Mouse (Mus musculus): Measurements from ENCODE around the gene Scrn2. TPM values are rescaled to one million over a fixed set of nuclear protein-coding genes. Genes with fewer than 3 reads are reported as not detected.
A peak's percentile ranks its signal among the peaks of the same experiment; 100 is the strongest.

Scrn2 gene
- polyA plus RNA-seq, 1 experiment from 2014 or later, result 23.0 TPM

GRCm38 (mm10) chr11:97041022-97041899 is 11.5 kb downstream of the Scrn2 start, which contains the start of the genes Lrrc46 and Mrpl10:
Lrrc46 (minus strand) TSS chr11:97041407.
Mrpl10 (plus strand) TSS chr11:97041560.
- H3K36me3 ChIP-seq (ENCODE audit: poor library complexity, severe bottlenecking), result peaks cover 20% of the 10 kb centered on the region
- WGBS, result under 1% methylated on average over 40 of the region's 48 CpGs
- peak within 1 kb of the TSS; percentile 85 for H3K9ac ChIP-seq

DNA sequence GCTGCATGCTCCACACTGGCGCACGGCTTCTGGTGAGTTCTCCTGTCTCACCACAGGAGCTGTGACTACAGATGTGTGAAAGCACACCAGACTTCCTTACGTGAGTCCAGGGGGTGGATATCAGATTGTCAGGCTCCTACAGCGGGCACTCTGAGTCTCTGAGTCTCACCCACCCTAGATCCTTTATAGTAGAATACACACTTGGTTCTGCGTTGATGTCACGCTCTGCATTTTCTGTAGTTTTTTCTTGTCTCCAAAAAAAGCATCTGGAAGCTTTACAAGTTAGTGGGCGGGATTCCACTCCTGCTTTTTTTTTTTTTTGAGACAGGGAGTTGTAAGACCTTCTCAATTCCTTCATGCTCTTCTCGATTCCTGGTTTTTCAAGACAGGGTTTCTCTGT is 15.2 kb downstream of the Scrn2 start:
- H3K4me1 ChIP-seq, result peaks cover 11% of the 10 kb centered on the region
- H3K27me3 ChIP-seq, result no peaks in the 10 kb centered on the region
- no peak overlapping the region for H3K9ac ChIP-seq
- no peak overlapping the region for H3K4me3 ChIP-seq
- no peak for ATAC-seq
- H3K36me3 ChIP-seq (ENCODE audit: poor library complexity, severe bottlenecking), result peaks cover 45% of the 10 kb centered on the region
- no peak overlapping the region for H3K27ac ChIP-seq
- no peak overlapping the region for H3K4me2 ChIP-seq
- WGBS, result 94% methylated on average over 8 of the region's 8 CpGs
- H3K9me3 ChIP-seq (replicated peaks), result no peaks in the 10 kb centered on the region

More at GRCm38 (mm10) chr11:97041022-97041899, 11.5 kb downstream of the Scrn2 start, which contains the start of the genes Lrrc46 and Mrpl10:
- ATAC-seq, result peak; percentile 93
- no peaks in the 10 kb centered on the region for H3K9me3 ChIP-seq (replicated peaks)
- H3K4me1 ChIP-seq, result peaks cover 11% of the 10 kb centered on the region
- peak within 1 kb of the TSS; percentile 75 for H3K4me2 ChIP-seq
- H3K4me3 ChIP-seq, result peak within 1 kb of the TSS; percentile 70
- no peaks in the 10 kb centered on the region for H3K27me3 ChIP-seq
- peak within 1 kb of the TSS; percentile 62; the same call in 1 of the 2 replicates for H3K27ac ChIP-seq

- no peak overlapping the region for H3K4me3 ChIP-seq
- no peaks in the 10 kb centered on the region for H3K27me3 ChIP-seq
- no peak for ATAC-seq
- no peak overlapping the region for H3K27ac ChIP-seq
- H3K9me3 ChIP-seq (replicated peaks), result no peaks in the 10 kb centered on the region
- 78% methylated on average over 7 of the region's 7 CpGs for WGBS
- no peak overlapping the region for H3K4me2 ChIP-seq
- peaks cover 45% of the 10 kb centered on the region for H3K36me3 ChIP-seq (ENCODE audit: poor library complexity, severe bottlenecking)
- H3K9ac ChIP-seq, result no peak overlapping the region
- H3K4me1 ChIP-seq, result peaks cover 17% of the 10 kb centered on the region
These were observed 16.1 kb downstream of the Scrn2 start for GRCm38 (mm10) chr11:97045861-97046260.

DNA sequence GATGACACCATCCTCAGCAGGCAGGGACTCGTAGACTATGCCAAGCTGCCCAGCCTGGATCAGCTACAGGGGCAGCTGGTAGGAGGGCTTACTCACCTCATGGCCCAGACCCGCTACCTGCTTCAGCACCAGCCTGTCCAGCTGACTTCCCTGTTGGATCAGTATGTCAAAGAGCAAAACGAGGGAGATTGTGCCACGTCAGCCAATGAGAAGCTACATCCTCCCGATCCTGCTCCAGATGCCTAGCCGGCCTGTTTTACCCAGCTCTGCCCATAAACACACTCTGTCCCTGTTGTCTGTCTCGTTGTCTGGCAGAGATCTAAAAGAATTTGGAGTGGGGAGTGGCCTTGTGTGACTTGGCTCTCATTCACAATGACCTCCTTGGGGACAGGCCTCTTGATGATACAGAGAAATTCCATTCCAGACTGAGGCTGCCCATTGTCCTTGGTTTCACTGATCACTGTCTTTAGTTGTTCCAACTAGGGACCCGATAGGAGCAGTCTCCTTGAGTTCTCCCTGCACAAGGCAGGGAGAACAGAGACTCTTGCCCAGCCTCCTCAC is 18.4 kb downstream of the Scrn2 start:
- Histone ChIP-seq H3K27me3 (no peaks in the 10 kb centered on the region), H3K27ac (no peak overlapping the region), H3K4me3 (no peak overlapping the region), H3K9me3 (replicated peaks) (no peaks in the 10 kb centered on the region), H3K9ac (no peak overlapping the region), H3K36me3 (ENCODE audit: poor library complexity, severe bottlenecking) (peaks cover 54% of the 10 kb centered on the region), H3K4me1 (peaks cover 26% of the 10 kb centered on the region), H3K4me2 (no peak overlapping the region)
- ATAC-seq, result no peak
- whole genome bisulfite sequencing, result 87% methylated on average over 8 of the region's 8 CpGs

DNA sequence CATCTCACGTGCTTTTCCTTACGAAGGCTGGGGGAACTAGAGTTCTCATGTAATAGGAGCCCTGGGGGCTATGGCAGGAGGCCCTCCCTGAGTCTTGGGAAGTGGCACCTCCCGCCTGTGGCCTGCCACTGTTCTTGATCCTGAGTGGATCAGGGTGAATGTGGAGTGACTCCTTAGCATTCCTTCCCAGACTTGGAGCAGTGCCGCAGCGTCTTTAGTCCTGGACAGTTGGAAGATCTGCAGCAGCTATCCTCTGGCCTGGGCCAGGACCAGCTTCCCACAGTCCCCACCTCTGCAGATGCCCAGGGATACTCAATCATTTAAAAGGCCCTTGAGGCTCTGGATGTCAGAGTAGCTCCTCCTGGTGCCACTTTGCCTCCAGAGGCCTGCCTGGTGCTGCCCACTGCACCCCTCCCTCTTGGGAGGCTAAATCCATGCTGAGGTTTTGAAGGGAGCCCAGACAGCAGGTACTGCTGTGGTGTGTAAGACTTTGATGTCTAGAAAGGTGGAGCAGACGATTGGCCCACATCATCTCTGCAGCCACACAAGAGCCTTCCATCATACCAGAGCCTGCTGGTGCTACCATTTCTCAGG is 19.9 kb downstream of the Scrn2 start:
- Histone ChIP-seq H3K4me2 (no peak overlapping the region), H3K27ac (peak overlapping the region; percentile 51; the same call in 1 of the 2 replicates), H3K4me3 (no peak overlapping the region), H3K4me1 (peaks cover 26% of the 10 kb centered on the region), H3K9me3 (replicated peaks) (no peaks in the 10 kb centered on the region), H3K27me3 (no peaks in the 10 kb centered on the region), H3K9ac (0 out of 2 replicates have a peak overlapping the region, but pooled peaks have one; percentile 86), H3K36me3 (ENCODE audit: poor library complexity, severe bottlenecking) (peaks cover 54% of the 10 kb centered on the region)
- 83% methylated on average over 6 of the region's 6 CpGs for WGBS
- no peak for ATAC-seq

DNA sequence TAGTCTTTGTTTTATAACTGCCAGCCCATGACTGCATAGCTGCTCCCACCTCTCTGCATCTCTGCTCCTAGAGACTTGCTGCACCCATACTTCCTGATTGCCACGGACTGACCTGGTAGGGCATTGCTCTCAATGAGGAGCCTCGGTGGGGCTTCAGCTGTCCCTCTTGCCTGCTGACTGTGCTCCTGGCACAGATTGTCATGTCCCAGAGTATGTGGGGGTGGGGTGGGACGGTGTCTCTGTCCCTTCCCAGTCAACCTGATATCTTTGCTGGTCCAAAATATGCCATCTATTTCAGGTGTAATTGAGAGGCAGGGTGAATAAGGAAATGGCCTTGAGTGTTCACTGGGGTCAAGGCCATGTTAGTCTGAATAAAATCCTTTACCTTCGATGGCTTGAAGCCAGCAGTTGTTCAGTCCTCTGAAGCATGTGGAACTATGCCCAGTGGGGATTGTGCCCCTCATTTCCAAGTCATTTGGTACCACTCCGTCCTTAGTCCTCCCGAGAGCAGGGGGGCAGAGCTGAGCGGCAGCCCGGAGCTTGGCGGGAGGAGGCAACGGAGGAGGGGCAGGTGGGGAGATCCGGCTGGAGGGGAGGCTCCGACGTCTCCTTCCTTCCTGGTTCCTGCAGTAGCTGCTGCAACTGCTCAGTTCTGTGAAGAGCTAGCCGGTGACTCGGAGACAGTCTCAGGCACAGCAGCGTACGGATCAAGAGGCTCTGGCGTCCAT is 20.6 kb downstream of the Scrn2 start, which contains the start of gene Osbpl7:
Gene Osbpl7 (plus strand): TSS at position 413 of the 728 bp plus-strand sequence.
- H3K27me3 ChIP-seq, result no peaks in the 10 kb centered on the region
- WGBS, result 4% methylated on average over 18 of the region's 18 CpGs
- peak within 1 kb of the TSS; percentile 86 for H3K9ac ChIP-seq
- H3K9me3 ChIP-seq (replicated peaks), result no peaks in the 10 kb centered on the region
- peak; percentile 88 for ATAC-seq
- peak within 1 kb of the TSS; percentile 98 for H3K4me2 ChIP-seq
- peaks cover 26% of the 10 kb centered on the region for H3K4me1 ChIP-seq
- peak within 1 kb of the TSS; percentile 73 for H3K4me3 ChIP-seq
- H3K36me3 ChIP-seq (ENCODE audit: poor library complexity, severe bottlenecking), result peaks cover 55% of the 10 kb centered on the region
- H3K27ac ChIP-seq, result peak within 1 kb of the TSS; percentile 51

DNA sequence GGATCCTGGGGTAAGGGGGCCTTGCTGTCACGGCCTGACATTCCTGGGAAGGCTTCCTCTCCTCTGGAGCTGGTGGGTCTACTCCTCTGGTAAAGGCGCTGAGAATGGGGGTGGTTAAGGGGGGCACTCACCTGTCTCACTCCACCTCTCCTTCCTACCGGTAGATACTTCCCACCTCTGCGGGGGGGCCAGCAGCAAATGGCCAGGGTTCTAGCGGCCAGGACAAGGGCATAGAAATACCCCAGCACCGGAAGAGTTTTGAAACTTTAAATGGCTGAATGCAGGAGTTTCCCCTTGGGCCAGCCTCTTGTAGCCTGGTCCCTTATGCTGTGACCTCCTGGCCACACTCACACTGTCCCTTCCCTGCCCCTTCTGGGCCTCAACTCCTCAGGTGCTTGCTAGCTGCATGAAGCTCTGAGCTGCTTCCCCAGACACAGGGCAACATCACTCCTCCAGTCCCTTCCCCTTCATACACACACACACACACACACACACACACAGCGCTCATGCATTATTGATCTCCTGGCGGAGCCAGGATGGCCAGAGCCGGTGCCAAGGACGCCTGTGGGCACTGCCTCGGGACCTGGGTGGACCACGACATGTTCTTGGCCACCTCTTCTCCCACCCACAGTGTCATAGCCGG is 21.3 kb downstream of the Scrn2 start:
- Histone ChIP-seq H3K4me2 (peak overlapping the region; percentile 98), H3K4me3 (peak overlapping the region; percentile 73), H3K27me3 (no peaks in the 10 kb centered on the region), H3K27ac (peak overlapping the region; percentile 51; the same call in 1 of the 2 replicates), H3K9me3 (replicated peaks) (no peaks in the 10 kb centered on the region), H3K9ac (peak overlapping the region; percentile 86), H3K36me3 (ENCODE audit: poor library complexity, severe bottlenecking) (peaks cover 57% of the 10 kb centered on the region), H3K4me1 (peaks cover 26% of the 10 kb centered on the region)
- WGBS, result 27% methylated on average over 13 of the region's 13 CpGs
- 0 out of 2 replicates have a peak, but pooled peaks have one; percentile 14 for ATAC-seq

DNA sequence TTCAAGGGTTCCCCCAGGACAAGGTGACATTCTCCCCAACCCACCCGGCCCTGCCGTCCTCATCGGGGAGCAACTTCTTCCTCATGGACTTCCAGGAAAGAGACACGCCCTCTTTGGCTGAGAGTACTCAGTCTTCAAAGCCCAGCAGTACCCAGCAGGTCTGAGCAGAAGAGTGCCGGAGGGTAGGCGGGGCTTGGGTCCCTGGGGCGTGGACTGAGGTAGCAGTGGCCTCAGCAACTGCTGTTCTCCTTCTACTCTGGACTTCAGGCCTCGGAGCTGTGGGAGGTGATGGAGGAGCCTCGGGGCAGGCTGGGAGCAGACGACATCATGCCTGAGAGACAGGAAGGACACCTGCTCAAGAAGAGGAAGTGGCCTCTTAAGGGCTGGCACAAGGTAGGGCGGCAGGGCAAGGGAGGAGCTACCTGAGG is 22.5 kb downstream of the Scrn2 start:
- H3K36me3 ChIP-seq (ENCODE audit: poor library complexity, severe bottlenecking), result peaks cover 64% of the 10 kb centered on the region
- peak overlapping the region; percentile 98; the same call in 1 of the 2 replicates for H3K4me2 ChIP-seq
- H3K27ac ChIP-seq, result no peak overlapping the region
- peak overlapping the region; percentile 30; the same call in 1 of the 2 replicates for H3K9ac ChIP-seq
- H3K4me1 ChIP-seq, result peaks cover 26% of the 10 kb centered on the region
- ATAC-seq, result no peak
- H3K27me3 ChIP-seq, result no peaks in the 10 kb centered on the region
- no peaks in the 10 kb centered on the region for H3K9me3 ChIP-seq (replicated peaks)
- 30% methylated on average over 11 of the region's 11 CpGs for WGBS
- 0 out of 2 replicates have a peak overlapping the region, but pooled peaks have one; percentile 73 for H3K4me3 ChIP-seq

DNA sequence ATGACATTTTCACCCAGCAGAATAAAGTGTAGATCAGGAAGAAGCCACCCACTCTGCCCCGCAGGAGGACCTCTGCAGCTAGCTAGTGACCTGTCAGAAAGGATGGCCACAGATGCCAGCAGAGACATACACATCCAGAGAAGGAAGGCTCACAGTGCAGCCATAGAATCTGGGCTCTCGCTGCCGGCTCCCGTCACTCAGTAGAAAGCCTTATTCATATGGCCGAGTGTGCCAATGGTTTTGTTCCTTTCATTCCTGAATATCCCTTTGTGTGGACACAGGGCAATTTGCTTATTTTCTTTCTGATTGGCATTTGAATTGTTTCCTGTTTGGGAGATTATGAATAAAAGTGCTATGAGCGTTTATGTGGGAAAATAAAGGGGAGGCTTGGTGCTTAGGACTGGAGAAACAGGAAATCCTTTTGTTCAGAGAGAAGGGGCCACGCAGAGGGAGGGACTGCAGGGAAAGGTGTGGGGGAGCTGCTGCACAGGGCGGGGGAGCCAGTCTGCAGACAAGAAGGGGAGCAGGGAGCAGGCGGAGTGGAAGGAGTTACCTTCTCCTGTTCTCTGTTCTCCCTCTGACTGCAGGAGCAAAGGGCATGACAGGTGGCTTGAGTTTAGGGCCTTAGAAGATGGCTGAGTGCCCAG is 33.7 kb downstream of the Scrn2 start:
- Histone ChIP-seq H3K27ac (peak overlapping the region; percentile 68), H3K27me3 (no peaks in the 10 kb centered on the region), H3K36me3 (ENCODE audit: poor library complexity, severe bottlenecking) (peaks cover 42% of the 10 kb centered on the region), H3K4me3 (no peak overlapping the region), H3K9me3 (replicated peaks) (no peaks in the 10 kb centered on the region), H3K4me2 (peak overlapping the region; percentile 10; the same call in 1 of the 2 replicates), H3K9ac (0 out of 2 replicates have a peak overlapping the region, but pooled peaks have one; percentile 10), H3K4me1 (peaks cover 12% of the 10 kb centered on the region)
- peak; percentile 50; the same call in 1 of the 2 replicates for ATAC-seq
- WGBS, result 9% methylated on average over 9 of the region's 9 CpGs

GRCm38 (mm10) chr11:97063921-97064295 is 34.2 kb downstream of the Scrn2 start:
- Histone ChIP-seq H3K9ac (no peak overlapping the region), H3K9me3 (replicated peaks) (no peaks in the 10 kb centered on the region), H3K4me2 (peak overlapping the region; percentile 10; the same call in 1 of the 2 replicates), H3K36me3 (ENCODE audit: poor library complexity, severe bottlenecking) (peaks cover 42% of the 10 kb centered on the region), H3K4me3 (no peak overlapping the region), H3K4me1 (peaks cover 12% of the 10 kb centered on the region), H3K27me3 (no peaks in the 10 kb centered on the region), H3K27ac (peak overlapping the region; percentile 68)
- ATAC-seq, result no peak
- WGBS, result 85% methylated on average over 3 of the region's 3 CpGs
